Mouse (Mus musculus) cortical plate, adult 2 months (tissue): ENCODE data around the gene Yeats4.

Experiments used
- CTCF ChIP-seq: fragments of 200-500 bp; IDR thresholded peaks from 2 replicates; pipeline ENCODE4 v1.5.1; 2011; ENCODE audit warnings: mild to moderate bottlenecking, control low read depth, low read length; ENCODE audit not compliant: insufficient read depth; ENCODE audit errors: extremely low read depth
- POLR2A ChIP-seq: fragments of 200-500 bp; IDR thresholded peaks from 2 replicates; pipeline ENCODE4 v1.6.1; 2011; ENCODE audit warnings: mild to moderate bottlenecking, low read length, control low read depth; ENCODE audit not compliant: insufficient read depth; ENCODE audit errors: extremely low read depth

- TF ChIP-seq CTCF (no peak), POLR2A (no peak)
These were observed 14.3 kb upstream of the Yeats4 start, which contains the start of gene 9530003J23Rik for GRCm38 (mm10) chr10:117238603-117239002.
